Mouse (Mus musculus) brown adipose tissue, adult 24 weeks (tissue): ENCODE measurements around the gene Pgap2. TPM values are rescaled to one million over a fixed set of nuclear protein-coding genes. Genes with fewer than 3 reads are reported as not detected.

ENCODE experiments used
- H3K27ac ChIP-seq: fragments of 200-500 bp; replicated peaks from 2 replicates; pipeline ENCODE4 v1.5.1; 2012; ENCODE audit warnings: low read depth, mild to moderate bottlenecking, low read length
- H3K4me1 ChIP-seq: fragments of 200-500 bp; 2 replicates; pipeline ENCODE4 v1.6.1; 2012; ENCODE audit warnings: low read length, mixed read lengths; ENCODE audit not compliant: control insufficient read depth, insufficient read depth, insufficient read length
- H3K4me3 ChIP-seq: fragments of 200-500 bp; 2 replicates; pipeline ENCODE4 v1.5.1; 2012; ENCODE audit warnings: low read depth, mild to moderate bottlenecking, low read length, moderate library complexity; ENCODE audit not compliant: insufficient read depth
- polyA plus RNA-seq: library from polyadenylated mRNA; stranded (reverse); fragments of >200 nt; gene quantifications from 2 replicates; pipeline ENCODE4 v1.2.4, GENCODE M21; 2012; ENCODE audit not compliant: missing spikeins, insufficient read depth, insufficient read length

Pgap2 gene
- polyA plus RNA-seq = 39.2 and 54.0 TPM in 2 replicates

GRCm38 (mm10) chr7:102209756-102210721 is at the start of gene Pgap2, which contains the start of gene Nup98:
TSS of gene Pgap2 (plus strand) at chr7:102210208.
TSS of gene Nup98 (minus strand) at chr7:102210176.
- Histone ChIP-seq H3K4me3 (peak within 1 kb of the TSS; percentile 82), H3K4me1 (peaks cover 4% of the 10 kb centered on the region), H3K27ac (peak within 1 kb of the TSS; percentile 93)

GRCm38 (mm10) chr7:102170300-102170699 is 39.7 kb upstream of the Pgap2 start:
- Histone ChIP-seq H3K27ac (no peak overlapping the region), H3K4me3 (no peak overlapping the region), H3K4me1 (no peaks in the 10 kb centered on the region)

GRCm38 (mm10) chr7:102183849-102184248 is 26.2 kb upstream of the Pgap2 start:
- Histone ChIP-seq H3K27ac (no peak overlapping the region), H3K4me1 (no peaks in the 10 kb centered on the region), H3K4me3 (no peak overlapping the region)

GRCm38 (mm10) chr7:102192356-102192755 is 17.7 kb upstream of the Pgap2 start:
- H3K4me3 ChIP-seq = no peak overlapping the region
- no peak overlapping the region for H3K27ac ChIP-seq
- no peaks in the 10 kb centered on the region for H3K4me1 ChIP-seq

GRCm38 (mm10) chr7:102200576-102200975 is 9.4 kb upstream of the Pgap2 start:
- no peaks in the 10 kb centered on the region for H3K4me1 ChIP-seq
- no peak overlapping the region for H3K4me3 ChIP-seq
- no peak overlapping the region for H3K27ac ChIP-seq

- no peak overlapping the region for H3K27ac ChIP-seq
- no peaks in the 10 kb centered on the region for H3K4me1 ChIP-seq
- no peak overlapping the region for H3K4me3 ChIP-seq
Measured at GRCm38 (mm10) chr7:102200996-102201785, 8.8 kb upstream of the Pgap2 start.

- H3K27ac ChIP-seq = no peak overlapping the region
- H3K4me3 ChIP-seq = no peak overlapping the region
- H3K4me1 ChIP-seq = peaks cover 4% of the 10 kb centered on the region
Measured at GRCm38 (mm10) chr7:102204296-102204857, 5.6 kb upstream of the Pgap2 start.

GRCm38 (mm10) chr7:102205646-102206045 is 4.4 kb upstream of the Pgap2 start:
- Histone ChIP-seq H3K27ac (no peak overlapping the region), H3K4me1 (peaks cover 4% of the 10 kb centered on the region), H3K4me3 (no peak overlapping the region)

GRCm38 (mm10) chr7:102208806-102209363 is 1.1 kb upstream of the Pgap2 start:
- Histone ChIP-seq H3K4me3 (peak overlapping the region; percentile 82), H3K4me1 (peaks cover 4% of the 10 kb centered on the region), H3K27ac (no peak overlapping the region)

- H3K4me3 ChIP-seq = peak overlapping the region; percentile 70
- H3K27ac ChIP-seq = peak overlapping the region; percentile 73
- peaks cover 4% of the 10 kb centered on the region for H3K4me1 ChIP-seq
Measured at GRCm38 (mm10) chr7:102211071-102211470, 1.1 kb downstream of the Pgap2 start.

GRCm38 (mm10) chr7:102221899-102222298 is 11.9 kb downstream of the Pgap2 start:
- Histone ChIP-seq H3K27ac (0 out of 2 replicates have a peak overlapping the region, but pooled peaks have one; percentile 48), H3K4me1 (peaks cover 8% of the 10 kb centered on the region), H3K4me3 (no peak overlapping the region)

- Histone ChIP-seq H3K4me3 (peak overlapping the region; percentile 100), H3K4me1 (peaks cover 8% of the 10 kb centered on the region), H3K27ac (peak overlapping the region; percentile 61)
Measured at GRCm38 (mm10) chr7:102222336-102222735, 12.3 kb downstream of the Pgap2 start.

- peak overlapping the region; percentile 61 for H3K27ac ChIP-seq
- H3K4me1 ChIP-seq = peaks cover 8% of the 10 kb centered on the region
- H3K4me3 ChIP-seq = peak overlapping the region; percentile 100
Measured at GRCm38 (mm10) chr7:102222830-102223556, 13.0 kb downstream of the Pgap2 start.
